Mouse (Mus musculus) frontal cortex, postnatal 14 days (tissue): Measurements from ENCODE around the gene Kpnb1.

Source experiments
- DNase-seq, 2 experiments: peaks; one replicate each; pipeline ENCODE4 v3.0.0; 2022; ENCODE audit warnings: low spot score in 2 of 2

Kpnb1 gene

GRCm38 (mm10) chr11:97185704-97186614 lies 1.7 kb downstream of the Kpnb1 start:
- DNase-seq: no peak

DNA sequence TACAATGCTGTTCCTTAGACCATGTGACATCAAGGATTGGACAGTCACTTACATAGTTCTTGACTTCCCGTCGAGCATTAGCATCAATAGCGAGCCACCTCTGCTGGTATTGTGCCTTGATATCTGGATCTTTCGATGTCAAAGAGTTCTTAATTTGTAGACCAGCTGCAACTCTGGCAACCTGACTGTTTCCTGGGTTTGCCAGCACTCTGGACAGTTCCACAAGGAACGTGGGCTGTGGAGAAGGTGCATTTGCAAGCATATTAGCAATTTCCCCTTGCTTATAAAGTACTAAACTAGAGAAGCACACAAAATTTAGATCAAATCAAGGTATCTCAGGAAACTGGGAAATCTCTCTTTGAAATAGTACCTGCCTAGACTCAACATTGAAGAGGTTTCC lies 2.8 kb downstream of the Kpnb1 start:
- DNase-seq: no peak

DNA sequence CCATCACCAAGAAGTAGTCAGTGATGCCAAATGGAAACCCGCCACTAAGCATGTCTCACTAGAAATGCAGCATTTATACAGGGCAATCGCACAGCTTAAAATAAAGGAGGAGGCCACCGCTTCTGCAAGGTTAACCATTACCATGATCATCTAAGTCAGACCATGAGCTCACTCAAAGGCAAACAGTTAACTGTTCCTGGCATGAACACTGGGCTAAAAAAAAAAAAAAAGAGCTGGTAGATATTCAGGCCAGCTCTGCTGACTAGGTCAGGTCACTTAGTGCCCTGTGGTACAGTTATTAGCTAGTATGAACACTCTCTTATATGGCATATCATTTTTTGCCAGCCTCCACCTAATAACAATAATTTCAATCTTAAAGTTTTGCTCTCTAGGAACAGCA lies 5.2 kb downstream of the Kpnb1 start:
- DNase-seq: no peak

DNA sequence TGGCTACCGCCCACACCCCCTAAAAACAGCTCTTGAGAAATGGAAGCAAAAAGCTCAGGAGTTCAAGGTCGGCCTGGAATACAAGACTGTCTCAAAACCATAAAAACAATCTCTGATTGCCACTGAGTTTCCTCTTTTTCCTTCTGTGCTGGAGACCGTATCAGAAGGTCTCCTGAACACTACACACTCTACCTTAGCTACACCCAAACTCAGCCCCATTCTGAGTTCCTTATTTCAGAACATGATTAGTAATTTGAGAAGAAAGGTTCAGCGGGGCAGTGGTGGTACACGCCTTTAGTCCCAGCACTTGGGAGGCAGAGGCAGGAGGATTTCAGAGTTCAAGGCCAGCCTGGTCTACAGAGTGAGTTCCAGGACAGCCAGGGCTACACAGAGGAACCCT lies 6.6 kb downstream of the Kpnb1 start:
- no peak for DNase-seq

GRCm38 (mm10) chr11:97178198-97178597 lies 9.5 kb downstream of the Kpnb1 start:
- no peak for DNase-seq

DNA sequence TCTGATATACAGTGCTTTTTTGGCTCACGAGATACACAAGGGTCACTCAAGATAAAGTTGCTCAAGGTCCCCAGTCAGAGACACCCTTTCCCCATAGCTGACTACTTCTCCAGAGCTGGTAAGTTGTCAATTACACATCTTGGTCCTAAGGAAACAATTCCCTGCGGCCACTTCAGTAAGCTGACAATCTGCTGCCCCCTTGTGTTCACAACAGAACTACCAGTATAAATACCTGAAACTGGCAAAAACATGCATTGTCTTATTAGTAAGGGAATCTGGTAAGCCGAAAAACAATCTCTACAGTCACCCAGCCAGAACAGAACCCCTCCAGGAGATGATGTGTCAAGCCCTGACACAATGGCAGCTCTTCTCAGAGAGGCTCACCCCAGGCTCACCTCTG lies 10.8 kb downstream of the Kpnb1 start:
- DNase-seq: no peak

DNA sequence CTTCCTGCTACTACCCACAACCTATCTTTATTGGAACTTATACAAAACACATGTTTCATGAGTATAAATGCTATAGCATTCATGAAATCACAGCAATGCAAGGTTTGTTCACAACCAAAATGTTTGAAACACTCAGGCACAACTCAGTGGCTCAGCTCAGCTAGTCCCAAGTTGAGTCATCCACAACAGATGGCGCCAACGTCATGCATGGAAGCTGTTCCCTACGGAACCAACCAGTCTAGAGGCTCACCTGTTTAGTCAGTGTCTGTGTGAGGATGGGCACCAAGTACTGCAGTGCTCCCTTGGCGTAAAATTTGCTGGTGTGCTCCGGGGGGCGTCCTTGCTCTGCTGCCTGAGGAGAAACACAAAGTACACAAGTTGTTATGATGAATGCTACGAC lies 12.2 kb downstream of the Kpnb1 start:
- DNase-seq: no peak

DNA sequence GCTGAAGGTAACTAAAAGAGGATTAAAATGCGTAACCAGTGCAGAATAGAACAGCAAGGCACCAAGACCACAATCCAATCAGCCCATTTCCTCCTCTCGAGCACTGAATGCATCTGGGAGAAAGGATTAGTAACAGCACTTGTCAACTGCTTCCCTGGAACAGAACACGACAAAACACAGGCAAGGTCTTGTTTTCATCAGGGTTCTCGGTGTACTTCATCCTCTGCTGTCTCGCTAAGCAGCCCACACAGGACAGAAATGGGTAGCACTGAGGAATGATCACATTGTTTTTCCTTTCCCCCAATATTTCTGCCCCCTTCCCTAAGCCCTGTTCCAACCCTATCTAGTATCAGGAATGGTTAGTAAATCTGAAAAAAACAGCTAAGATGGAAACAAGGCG lies 27.3 kb downstream of the Kpnb1 start:
- DNase-seq: no peak

DNA sequence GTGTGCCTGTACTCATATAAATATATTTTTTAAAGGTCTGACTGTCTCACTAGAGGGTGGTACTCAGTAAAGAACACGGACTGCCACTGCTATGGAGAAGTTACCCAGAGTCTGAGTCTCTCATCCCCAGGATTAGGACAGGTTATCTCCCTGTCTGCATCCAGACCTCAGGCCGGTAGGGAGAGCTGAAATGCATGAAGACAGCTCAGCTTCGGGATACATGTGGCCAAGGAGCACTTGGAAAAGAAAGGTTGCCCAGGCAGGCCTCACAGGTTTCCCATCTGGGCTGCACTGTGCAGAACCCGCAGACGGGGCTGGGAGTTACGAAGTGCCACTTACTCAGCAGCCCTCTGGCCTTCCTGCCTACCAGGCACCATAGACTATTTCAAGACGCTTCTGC lies 30.7 kb downstream of the Kpnb1 start:
- no peak for DNase-seq

DNA sequence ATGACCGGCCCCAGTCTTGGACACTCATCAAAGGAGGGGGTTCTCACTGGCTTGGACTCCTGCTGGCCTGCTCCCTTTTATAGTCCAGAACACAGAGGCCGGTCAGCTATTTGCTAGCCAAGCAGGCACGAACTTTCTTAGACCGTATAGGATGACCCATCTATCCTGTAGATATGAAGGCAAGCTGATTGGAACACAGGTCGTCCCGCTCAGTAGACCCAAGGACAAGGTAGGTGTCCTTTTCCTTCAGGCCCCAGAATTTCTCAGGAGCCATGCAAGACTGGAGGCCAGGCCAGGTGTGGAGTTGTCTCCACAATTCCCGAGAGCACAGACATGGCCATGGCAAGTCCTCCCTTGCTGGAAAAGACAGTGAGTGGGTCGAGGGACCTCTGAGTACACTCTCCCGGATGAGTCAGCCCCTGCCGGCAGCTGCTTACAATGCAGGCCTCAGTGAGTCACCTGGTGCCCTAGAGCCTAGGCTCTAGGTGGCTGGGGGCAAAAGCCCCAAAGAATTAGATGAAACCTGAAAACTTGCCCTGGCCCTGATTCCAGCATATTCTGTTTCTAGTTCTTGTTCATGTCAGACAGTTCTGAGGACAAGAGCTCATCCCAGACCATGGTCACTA lies 34.9 kb downstream of the Kpnb1 start:
- no peak for DNase-seq

GRCm38 (mm10) chr11:97152023-97152426 lies 35.7 kb downstream of the Kpnb1 start:
- no peak for DNase-seq

- peak in 1 of 2 experiments; percentile 46 for DNase-seq
These were observed 36.3 kb downstream of the Kpnb1 start, which contains the start of gene Tbkbp1 for GRCm38 (mm10) chr11:97151343-97151801. Gene Tbkbp1 (minus strand): TSS chr11:97151495.

DNA sequence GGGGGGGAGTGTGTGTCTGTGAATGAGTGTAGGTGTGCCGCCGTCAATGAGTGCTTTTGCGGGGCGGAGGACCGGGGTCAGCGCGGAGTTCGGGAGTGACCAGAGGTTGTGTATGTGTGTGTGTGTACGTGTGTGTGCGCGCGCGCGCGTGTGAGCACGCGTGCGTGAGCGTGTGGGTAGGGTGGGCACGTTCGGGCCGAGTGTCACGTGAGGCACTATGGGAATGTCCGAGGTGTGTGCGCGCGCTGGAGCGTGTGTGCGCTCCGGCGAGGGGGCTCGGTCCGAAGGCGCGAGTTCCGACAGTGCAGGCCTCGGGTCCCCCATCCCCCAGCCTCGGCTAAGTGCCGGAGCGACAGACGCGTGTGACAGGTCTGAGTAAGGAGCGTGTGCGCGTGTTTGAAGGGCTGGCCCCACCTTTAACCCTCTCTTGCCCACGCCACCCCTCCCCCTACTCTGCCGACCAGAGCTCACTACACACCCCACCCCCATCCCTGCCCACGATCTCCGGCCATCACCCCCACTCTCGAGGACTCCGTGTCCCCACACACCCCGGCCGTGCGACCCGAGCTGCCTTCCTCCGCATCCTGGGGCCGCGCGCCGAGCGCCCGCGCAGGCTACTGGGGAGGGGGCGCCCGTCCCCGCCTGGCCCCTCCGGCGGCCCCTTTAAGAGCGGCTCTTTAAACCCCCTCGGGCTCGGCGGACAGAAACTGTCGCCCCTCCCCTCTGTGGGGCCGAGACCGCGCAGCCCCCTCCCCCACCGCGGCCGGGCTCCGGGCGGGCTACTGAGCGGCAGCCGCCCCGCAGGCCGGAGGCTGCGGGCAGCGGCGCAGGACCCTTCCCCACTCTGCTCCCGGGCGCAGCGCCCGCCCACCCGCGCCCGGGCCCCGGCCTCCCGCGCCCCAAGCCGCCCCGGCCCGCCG lies 37.0 kb downstream of the Kpnb1 start:
- DNase-seq: peak; percentile 56 to 67

GRCm38 (mm10) chr11:97149995-97150410 lies 37.7 kb downstream of the Kpnb1 start:
- peak; percentile 56 to 61 for DNase-seq

DNA sequence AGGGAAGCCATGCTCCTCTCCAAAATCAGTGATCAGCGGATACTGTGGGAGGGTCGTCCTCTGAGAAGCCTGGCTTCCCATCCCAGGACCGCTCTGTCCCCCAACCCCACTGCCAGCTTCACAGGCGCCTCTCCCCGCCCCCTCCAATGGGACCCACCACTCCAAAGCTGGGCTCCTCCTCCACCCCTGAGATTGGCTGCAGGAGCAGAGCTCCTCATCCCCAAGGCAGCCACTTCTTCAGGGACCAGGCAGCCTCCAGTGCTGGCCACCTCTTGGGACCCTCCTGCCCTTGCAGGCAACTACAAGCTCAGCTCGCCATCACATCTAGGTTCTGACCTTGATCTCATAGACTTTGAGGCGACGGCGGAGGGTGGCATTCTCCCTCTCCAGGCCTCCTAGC lies 38.7 kb downstream of the Kpnb1 start:
- no peak for DNase-seq

GRCm38 (mm10) chr11:97148591-97148990 lies 39.1 kb downstream of the Kpnb1 start:
- DNase-seq: no peak

DNA sequence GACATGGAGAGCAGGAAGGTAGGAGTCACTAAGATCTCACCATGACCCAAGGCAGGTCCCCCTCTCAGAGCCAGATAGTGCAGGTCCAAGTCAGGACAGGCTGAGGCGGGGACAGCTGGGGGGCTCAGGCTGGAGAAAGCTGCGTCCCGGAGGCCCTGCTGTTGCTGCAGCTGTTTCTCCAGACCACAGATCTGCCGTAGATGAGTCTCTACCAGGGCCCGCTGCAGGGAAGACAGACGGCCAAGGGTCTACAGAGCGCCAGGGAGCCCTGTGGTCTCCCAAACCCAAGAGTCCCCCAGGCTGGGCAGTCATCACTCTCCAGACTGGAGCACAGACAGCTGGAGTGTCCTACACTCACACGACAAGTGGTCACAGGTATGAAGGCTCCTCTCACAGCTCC lies 40.3 kb downstream of the Kpnb1 start:
- DNase-seq: no peak

GRCm38 (mm10) chr11:97146724-97147123 lies 41.0 kb downstream of the Kpnb1 start:
- peak; percentile 61 to 80 for DNase-seq

- DNase-seq: no peak
These were observed 41.7 kb downstream of the Kpnb1 start for GRCm38 (mm10) chr11:97145951-97146350.

DNA sequence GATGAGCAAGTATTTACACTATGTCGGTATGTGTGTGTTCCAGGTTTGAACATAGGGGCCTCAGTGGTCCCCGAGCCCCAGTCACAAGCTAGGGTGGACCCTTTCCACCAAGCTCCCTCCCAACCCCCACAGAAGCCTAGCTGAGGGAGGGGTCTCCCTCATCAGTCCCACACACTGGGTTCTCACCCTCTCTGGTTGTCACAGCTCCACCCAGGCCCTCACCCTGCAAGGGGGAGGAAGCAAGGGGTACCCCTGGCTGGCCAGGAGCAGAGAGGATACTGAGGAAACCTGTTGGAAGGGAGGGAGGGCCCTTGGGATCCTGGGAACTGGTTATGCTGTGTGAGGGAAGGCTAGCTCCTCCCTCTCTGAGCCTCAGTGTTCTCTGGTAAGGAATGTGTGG lies 42.4 kb downstream of the Kpnb1 start:
- DNase-seq: no peak

GRCm38 (mm10) chr11:97143196-97143900 lies 44.3 kb downstream of the Kpnb1 start:
- no peak for DNase-seq
